Mouse (Mus musculus) kidney, adult 2 months (tissue): ENCODE measurements around the gene Dffb.

ENCODE experiments used
- CTCF ChIP-seq: fragments of 200-500 bp; conservative IDR thresholded peaks from 2 replicates; pipeline ENCODE4 v1.5.1; 2011; ENCODE audit warnings: low read depth, mild to moderate bottlenecking, control low read depth, low read length, moderate library complexity, mixed read lengths; ENCODE audit not compliant: insufficient read depth, insufficient read length
- POLR2A ChIP-seq: fragments of 200-500 bp; IDR thresholded peaks from one replicate; pipeline ENCODE4 v1.6.1; 2011; ENCODE audit warnings: low read depth, low read length, control low read depth

DNA sequence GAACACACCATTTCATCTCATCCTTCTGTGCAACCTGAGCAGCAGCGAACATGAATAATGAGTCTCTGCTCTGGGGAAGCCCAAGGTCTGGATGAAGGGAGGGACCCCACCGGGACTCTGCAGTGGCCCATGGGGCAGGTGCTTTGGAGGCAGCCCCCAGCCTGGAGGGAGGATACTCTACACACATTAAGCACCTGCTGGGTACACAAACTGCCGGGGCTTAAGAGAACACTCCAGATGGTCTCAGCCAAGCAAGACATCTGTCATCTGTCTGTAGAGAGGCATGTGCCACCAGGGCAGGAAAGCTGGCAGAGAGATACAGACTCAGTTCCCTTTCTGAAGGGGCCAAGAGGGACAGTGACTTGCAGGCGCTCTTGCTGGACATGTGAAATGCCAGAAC, 45.0 kb downstream of the Dffb start:
- TF ChIP-seq POLR2A, result no peak
- no peak for TF ChIP-seq CTCF
